Comparison of ENCODE assay signal across 21 mouse cellular contexts in genomic region chr5:74951375-74951774, GRCm38 (mm10).
"Had no signal": no experiment of that assay in that cellular context is flagged by ENCODE, and none has a peak within 500 bp of the region (broad histone marks: within the 10 kb centered on the region; RNA-seq: fewer than 3 reads in every experiment).

No protein-coding gene starts in this region.

- H3K4me3 ChIP-seq: limb, embryonic 12.5 days; limb, embryonic 15.5 days; midbrain, embryonic 12.5 days; stomach, embryonic 15.5 days had no signal

- H3K27ac ChIP-seq: kidney, postnatal 0 days; limb, embryonic 12.5 days; limb, embryonic 15.5 days; liver, embryonic 14.5 days; macrophage; midbrain, embryonic 12.5 days; stomach, embryonic 15.5 days had no signal

- DNase-seq: kidney, adult 2 months; kidney, postnatal 36 days; layer of hippocampus, postnatal 36 days; left cerebral cortex, postnatal 4 days; liver, postnatal 0 days; lung, embryonic 14.5 days; right cerebral cortex, adult 18-20 months; right cerebral cortex, postnatal 14 days; spleen, adult 18-20 months; thymus, postnatal 36 days had no signal

- H3K4me2 ChIP-seq: limb, embryonic 12.5 days; limb, embryonic 15.5 days; liver, embryonic 11.5 days; lung, embryonic 14.5 days; midbrain, embryonic 12.5 days; stomach, embryonic 15.5 days had no signal

- H3K36me3 ChIP-seq: limb, embryonic 12.5 days; limb, embryonic 15.5 days; midbrain, embryonic 12.5 days; stomach, embryonic 15.5 days had no signal

- H3K9me3 ChIP-seq: limb, embryonic 12.5 days; limb, embryonic 15.5 days; midbrain, embryonic 12.5 days; stomach, embryonic 15.5 days had no signal

- ATAC-seq: intestine, postnatal 0 days; liver, postnatal 0 days; lung, postnatal 0 days; midbrain, embryonic 16.5 days had no signal

- H3K9ac ChIP-seq: limb, embryonic 12.5 days; limb, embryonic 15.5 days; liver, embryonic 14.5 days; liver, postnatal 0 days; lung, embryonic 14.5 days; midbrain, embryonic 12.5 days; stomach, embryonic 15.5 days had no signal

- H3K4me1 ChIP-seq: midbrain, embryonic 12.5 days; stomach, embryonic 15.5 days had no signal
